Comparison of ENCODE assay signal across 8 mouse cellular contexts in genomic region chr15:79028237-79028738, GRCm38 (mm10). TPM values are rescaled to one million over a fixed set of nuclear protein-coding genes. Genes with fewer than 3 reads are reported as not detected.
A peak's percentile ranks its signal among the peaks of the same experiment; 100 is the strongest.
DNase-seq lines count a peak whose midpoint lies in the region; ATAC-seq and TF ChIP-seq lines count a peak whose summit lies in the region.

H1f0 (plus strand) TSS chr15:79028450.

- DNase-seq in cerebellum, adult 11 months: peak; percentile 94
- DNase-seq in heart, postnatal 25 days (ENCODE audit: low spot score): peak; percentile 90
- peak; percentile 92 to 94 for DNase-seq in layer of hippocampus, adult 18-20 months (ENCODE audit: low spot score in 2 of 2)
- DNase-seq in lung, adult 18-20 months: peak; percentile 91 to 94

- intact Hi-C loops in heart, postnatal 25 days (cut with DNase I): loop anchor here (2.0 kb wide), 1 partner anchor 45 kb away; no protein-coding TSS in a partner anchor

- H3K4me1 ChIP-seq in ES-Bruce4 (ENCODE audit: control insufficient read depth, insufficient read depth, low read length): no peaks in the 10 kb centered on the region
- H3K4me1 ChIP-seq in forebrain, embryonic 16.5 days (replicated peaks; ENCODE audit: control insufficient read depth, insufficient read depth, low read length): peaks cover 50% of the 10 kb centered on the region
- peaks cover 28% of the 10 kb centered on the region for H3K4me1 ChIP-seq in neural tube, embryonic 14.5 days (ENCODE audit: control insufficient read depth, insufficient read depth, low read length)
- peaks cover 41% of the 10 kb centered on the region for H3K4me1 ChIP-seq in testis, adult 2 months (ENCODE audit: control insufficient read depth, insufficient read depth, low read length)

- no peaks in the 10 kb centered on the region for H3K27me3 ChIP-seq in ES-Bruce4 (ENCODE audit: control insufficient read depth, insufficient read depth, low read length, poor library complexity, severe bottlenecking)
- H3K27me3 ChIP-seq in forebrain, embryonic 16.5 days (replicated peaks; ENCODE audit: control insufficient read depth, insufficient read depth, low read length): no peaks in the 10 kb centered on the region
- no peaks in the 10 kb centered on the region for H3K27me3 ChIP-seq in neural tube, embryonic 14.5 days (ENCODE audit: control insufficient read depth, insufficient read depth, low read length)
- H3K27me3 ChIP-seq in testis, adult 2 months (ENCODE audit: control insufficient read depth, insufficient read depth, low read length): no peaks in the 10 kb centered on the region

- TF ChIP-seq EP300 in ES-Bruce4 (IDR thresholded peaks at IDR 0.05; ENCODE audit: insufficient read depth, low read depth, low read length): 0 out of 2 replicates have a peak, but pooled peaks have one; percentile 25

- no peaks in the 10 kb centered on the region for H3K9me3 ChIP-seq in ES-Bruce4 (replicated peaks; ENCODE audit: control insufficient read depth, insufficient read depth, low read length, poor library complexity, severe bottlenecking)
- H3K9me3 ChIP-seq in forebrain, embryonic 16.5 days (ENCODE audit: control insufficient read depth, low read length): no peaks in the 10 kb centered on the region
- no peaks in the 10 kb centered on the region for H3K9me3 ChIP-seq in neural tube, embryonic 14.5 days (ENCODE audit: control insufficient read depth, low read length)

- no peak for TF ChIP-seq CTCF in ES-Bruce4 (IDR thresholded peaks at IDR 0.05; ENCODE audit: low read depth, low read length)
- 0 out of 2 replicates have a peak, but pooled peaks have one; percentile 6 for TF ChIP-seq CTCF in testis, adult 2 months (IDR thresholded peaks at IDR 0.05; ENCODE audit: control insufficient read depth, insufficient read depth, insufficient replicate concordance, low read depth, low read length)

- H3K27ac ChIP-seq in ES-Bruce4 (ENCODE audit: insufficient read depth, low read length): no peak within 1 kb of the TSS
- peak within 1 kb of the TSS; percentile 82 for H3K27ac ChIP-seq in forebrain, embryonic 16.5 days (ENCODE audit: low read length)
- peak within 1 kb of the TSS; percentile 97 for H3K27ac ChIP-seq in neural tube, embryonic 14.5 days (ENCODE audit: low read depth, low read length)
- peak within 1 kb of the TSS; percentile 84 for H3K27ac ChIP-seq in testis, adult 2 months (ENCODE audit: control insufficient read depth, insufficient read depth, low read depth, low read length)

- TF ChIP-seq POLR2A in ES-Bruce4 (IDR thresholded peaks at IDR 0.05; ENCODE audit: insufficient read depth, low read length): no peak
- TF ChIP-seq POLR2A in testis, adult 2 months (IDR thresholded peaks at IDR 0.05; ENCODE audit: control insufficient read depth, low read depth, low read length): peak; percentile 90

- H3K4me3 ChIP-seq in ES-Bruce4 (ENCODE audit: low read depth, low read length): peak within 1 kb of the TSS; percentile 67
- peak within 1 kb of the TSS; percentile 82 for H3K4me3 ChIP-seq in forebrain, embryonic 16.5 days (replicated peaks; ENCODE audit: low read length)
- H3K4me3 ChIP-seq in neural tube, embryonic 14.5 days (ENCODE audit: low read depth, low read length): peak within 1 kb of the TSS; percentile 75
- H3K4me3 ChIP-seq in testis, adult 2 months (ENCODE audit: control insufficient read depth, low read depth, low read length): peak within 1 kb of the TSS; percentile 84

- peak within 1 kb of the TSS; percentile 97 for H3K9ac ChIP-seq in ES-Bruce4 (ENCODE audit: low read depth, poor library complexity, severe bottlenecking)
- H3K9ac ChIP-seq in forebrain, embryonic 16.5 days (replicated peaks; ENCODE audit: low read depth, low read length): peak within 1 kb of the TSS; percentile 93
- H3K9ac ChIP-seq in neural tube, embryonic 14.5 days (replicated peaks; ENCODE audit: low read depth, low read length): peak within 1 kb of the TSS; percentile 99

- WGBS in forebrain, embryonic 16.5 days: under 1% methylated on average over 56 of the region's 58 CpGs
- under 1% methylated on average over 53 of the region's 58 CpGs for WGBS in neural tube, embryonic 14.5 days

- peak; percentile 88 for ATAC-seq in forebrain, embryonic 16.5 days
- peak; percentile 88 for ATAC-seq in neural tube, embryonic 14.5 days (ENCODE audit: low read depth)

- H3K4me2 ChIP-seq in forebrain, embryonic 16.5 days (ENCODE audit: low read length): peak within 1 kb of the TSS; percentile 85
- peak within 1 kb of the TSS; percentile 99 for H3K4me2 ChIP-seq in neural tube, embryonic 14.5 days (ENCODE audit: low read depth, low read length)

- H3K36me3 ChIP-seq in ES-Bruce4 (ENCODE audit: control insufficient read depth, insufficient read depth, low read length, poor library complexity, severe bottlenecking): no peaks in the 10 kb centered on the region
- H3K36me3 ChIP-seq in forebrain, embryonic 16.5 days (ENCODE audit: control insufficient read depth, insufficient read depth): no peaks in the 10 kb centered on the region
- H3K36me3 ChIP-seq in neural tube, embryonic 14.5 days (ENCODE audit: control insufficient read depth, insufficient read depth, low read length): no peaks in the 10 kb centered on the region
- no peaks in the 10 kb centered on the region for H3K36me3 ChIP-seq in testis, adult 2 months (ENCODE audit: control insufficient read depth, insufficient read depth, low read length)

RNA-seq across cellular contexts. Expression of gene H1f0, which starts in this region (rescaled TPM):
- polyA plus RNA-seq in ES-Bruce4 (2011; ENCODE audit: insufficient read depth, insufficient read length, low read depth, missing spikeins): 59.8 TPM in 2 replicates
- 403 and 441 TPM in 2 replicates for polyA plus RNA-seq in forebrain, embryonic 16.5 days (2015; fragmentation: Nextera tagmentation; extraction: Ambion mirVana)
- total RNA-seq in heart, postnatal 25 days (2021): 10 to 100 TPM; 95.9 to 98.4 TPM
- total RNA-seq in layer of hippocampus, adult 18-20 months (2021): 10 to 100 TPM; 83.7 to 93.8 TPM
- 45.6 and 126 TPM in 2 replicates for polyA plus RNA-seq in neural tube, embryonic 14.5 days (2014; fragmentation: Nextera tagmentation; extraction: Ambion mirVana)
- polyA plus RNA-seq in testis, adult 2 months (2012; rRNA removed): 9.7 and 11.5 TPM in 2 replicates
